Mouse (Mus musculus): ENCODE results near the gene Fads6. TPM values are rescaled to one million over a fixed set of nuclear protein-coding genes. Genes with fewer than 3 reads are reported as not detected.

Gene Fads6
- total RNA-seq, 2 experiments from 2014 or later = 2.2 to 2.4 TPM

DNA sequence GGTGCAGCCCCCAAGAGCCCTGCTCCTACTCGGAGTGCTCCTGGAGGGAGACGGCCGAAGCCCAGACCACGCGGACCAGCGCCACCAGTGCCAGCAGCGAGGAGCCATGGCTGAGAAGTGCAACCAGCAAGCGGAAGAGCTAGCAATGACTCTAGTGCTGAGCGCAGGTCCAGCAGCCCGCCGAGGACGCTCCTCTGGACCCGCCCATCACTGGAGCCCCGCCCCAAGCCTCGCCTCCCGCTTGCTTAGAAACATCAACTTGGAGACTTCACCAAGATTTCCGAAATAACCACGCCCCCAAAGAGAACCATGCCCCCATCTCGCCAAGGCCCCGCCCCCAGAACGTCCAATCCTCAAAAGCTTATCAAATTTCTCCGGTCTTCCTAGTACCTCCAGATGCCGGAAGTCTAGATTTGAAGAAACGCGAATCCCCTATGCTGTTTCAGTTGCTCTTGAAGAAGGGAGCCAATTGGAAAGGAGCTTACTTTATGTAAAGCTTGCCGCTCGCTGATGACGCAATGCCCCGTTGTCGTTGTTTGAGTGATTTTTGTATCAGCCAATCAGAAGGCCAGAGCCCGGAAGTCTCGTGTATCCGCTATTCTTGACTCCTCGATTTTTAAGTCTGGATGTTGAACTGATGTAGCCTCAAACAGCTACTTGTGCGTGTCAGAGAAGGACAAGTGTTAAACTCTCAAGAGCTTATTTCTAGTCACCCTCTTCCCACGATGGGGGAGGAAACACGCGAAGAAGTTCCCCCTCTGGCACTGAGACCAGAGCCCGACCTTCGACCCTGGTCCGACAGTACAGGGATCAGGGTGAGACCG, 20.5 kb downstream of the Fads6 start, which contains the start of gene Fdxr:
TSS of gene Fdxr (minus strand) at position 271 of the 824 bp plus-strand sequence.
- DNase-seq = peak; percentile 100

DNA sequence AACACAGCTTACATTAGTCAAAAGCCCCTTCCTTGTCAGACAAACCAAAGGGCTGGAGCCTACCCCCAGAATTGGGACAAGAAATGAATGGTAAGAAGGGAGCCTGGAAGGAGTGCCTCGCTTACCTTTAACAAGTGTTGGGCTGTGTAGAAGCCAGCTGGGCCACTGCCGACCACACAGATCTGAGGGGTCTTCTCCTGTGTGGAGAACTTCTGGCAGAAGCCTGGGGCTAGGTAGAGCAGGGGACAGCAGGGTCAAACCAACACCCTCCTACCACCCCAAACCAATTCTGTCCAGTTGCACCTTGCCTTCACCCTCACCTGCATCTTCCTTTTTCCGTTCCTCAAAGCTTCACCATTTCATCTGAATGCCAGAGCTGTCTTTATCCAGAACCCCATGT, 21.5 kb downstream of the Fads6 start:
- DNase-seq = no peak

DNA sequence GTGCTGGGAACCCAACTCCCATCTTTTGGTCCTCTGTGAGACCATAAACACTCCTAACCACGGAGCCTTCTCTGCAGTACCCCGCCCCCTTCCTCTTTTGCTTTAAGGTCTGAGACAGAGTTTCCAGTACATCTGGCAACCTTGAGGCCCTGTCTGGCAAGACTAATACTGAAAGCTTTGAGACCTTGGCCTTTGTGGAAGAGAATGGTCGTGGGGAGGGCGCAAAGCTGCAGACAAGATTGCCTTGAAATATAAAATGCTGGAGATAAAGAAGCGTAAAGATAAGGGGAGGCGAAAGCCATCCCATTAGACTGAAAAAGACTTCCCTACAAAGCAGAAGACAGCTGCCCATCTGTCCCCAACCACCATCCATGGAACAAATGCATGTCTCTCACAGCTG, 22.0 kb downstream of the Fads6 start:
- no peak for DNase-seq

DNA sequence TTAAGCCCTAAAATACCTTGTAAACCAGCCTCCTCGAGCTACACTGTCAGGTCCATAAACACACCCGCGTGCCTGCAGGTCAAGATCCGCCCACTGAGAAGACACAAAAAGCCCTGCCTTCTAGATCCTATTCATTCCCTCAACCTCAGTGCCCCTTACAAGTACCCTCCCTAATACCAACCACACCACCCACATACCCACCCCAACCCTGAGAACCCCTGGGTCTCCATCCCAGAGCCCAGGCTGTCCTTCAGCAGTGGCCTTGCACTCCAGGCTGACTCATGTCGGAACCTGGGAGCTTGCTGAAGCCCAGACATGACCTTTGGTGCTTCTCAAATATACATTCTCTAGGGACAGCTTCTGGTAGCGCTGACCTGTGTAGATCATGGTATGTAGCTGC, 22.7 kb downstream of the Fads6 start:
- no peak for DNase-seq

DNA sequence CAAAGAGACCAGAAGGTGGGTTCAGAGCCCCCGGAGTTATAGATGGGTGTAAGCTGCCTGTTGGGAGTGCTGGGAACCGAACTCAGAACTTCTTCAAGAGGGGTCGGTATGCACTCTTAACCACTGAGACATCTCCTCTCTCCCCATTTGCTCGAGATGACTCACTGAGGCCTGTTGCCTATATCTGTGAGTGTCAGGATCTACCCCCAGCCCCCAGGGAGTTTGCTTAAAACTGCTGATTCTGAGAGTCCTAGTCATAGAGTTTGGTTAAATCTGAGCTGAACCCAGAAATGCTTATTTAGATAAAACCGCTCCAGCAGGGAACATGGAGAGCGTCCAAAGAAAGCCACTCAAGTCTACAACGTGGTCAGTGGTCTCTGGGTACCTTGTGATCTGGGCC, 23.3 kb downstream of the Fads6 start:
- no peak for DNase-seq

DNA sequence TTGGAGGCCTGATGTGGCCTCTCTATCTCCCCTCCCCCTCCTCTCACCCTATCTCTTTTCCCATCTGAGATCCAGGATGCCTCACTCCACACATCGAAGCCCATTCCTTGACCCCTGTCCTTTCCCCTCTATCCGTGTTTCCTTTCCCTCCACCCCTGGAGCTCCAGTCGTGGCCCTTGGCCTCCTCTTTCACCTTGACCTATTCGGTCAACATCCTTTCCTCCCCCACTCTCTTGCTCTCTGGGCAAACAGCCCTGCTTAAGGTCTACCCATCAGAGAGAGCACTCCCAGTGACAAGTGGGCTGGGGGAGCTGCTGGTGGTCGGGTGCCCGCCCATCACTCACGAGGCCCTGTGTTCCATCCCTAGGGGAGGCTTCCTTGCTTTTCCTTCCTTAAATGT, 23.7 kb downstream of the Fads6 start:
- DNase-seq = no peak

DNA sequence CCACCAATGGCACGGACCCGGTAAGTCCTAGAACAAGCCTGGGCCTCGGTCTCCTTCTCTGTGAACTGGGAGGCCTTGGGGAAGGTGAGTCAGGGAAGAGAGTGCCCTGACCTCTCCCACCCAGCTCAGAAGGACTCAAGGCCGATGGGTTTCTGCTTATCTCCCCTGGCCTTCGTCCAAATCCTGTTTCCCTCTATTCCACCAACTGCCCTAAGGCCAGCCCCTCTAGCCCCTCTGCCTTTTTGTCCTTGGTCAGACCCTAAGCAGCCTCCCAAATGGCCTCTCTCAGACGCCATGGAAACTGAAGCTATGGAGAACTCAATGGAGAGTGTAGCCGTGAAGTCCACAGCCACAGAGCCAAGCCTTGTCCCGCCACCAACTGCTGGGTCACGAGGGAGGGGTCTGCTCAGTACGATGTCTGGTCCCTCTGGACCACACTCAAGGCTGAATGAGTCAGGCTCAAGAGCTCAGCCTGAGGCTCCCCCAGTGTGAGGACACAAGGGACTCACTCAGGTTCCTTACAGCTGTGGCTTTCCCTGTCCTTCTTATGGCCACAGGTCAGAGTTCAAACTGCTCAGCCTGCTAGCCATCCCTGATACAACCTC, 24.5 kb downstream of the Fads6 start:
- DNase-seq = no peak

DNA sequence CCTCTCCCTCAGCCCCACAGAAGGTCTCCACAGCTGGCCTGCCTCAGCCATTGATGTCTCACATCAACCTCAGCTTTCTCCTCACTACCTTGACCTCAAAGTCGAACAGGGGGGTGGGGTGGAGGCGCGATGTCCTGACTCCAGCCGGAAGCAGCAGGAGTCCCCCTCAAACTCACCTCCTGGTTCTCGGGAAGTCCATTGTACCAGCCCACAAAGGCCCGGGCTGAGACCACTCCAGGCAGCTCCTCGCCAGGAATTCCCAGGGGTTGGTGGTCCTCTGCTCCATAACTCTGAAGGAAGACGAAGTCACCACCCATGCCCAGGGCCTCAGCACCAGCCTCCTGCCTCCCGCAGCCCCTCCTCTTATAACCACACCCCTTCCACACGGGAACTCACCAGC, 26.0 kb downstream of the Fads6 start:
- DNase-seq = no peak

DNA sequence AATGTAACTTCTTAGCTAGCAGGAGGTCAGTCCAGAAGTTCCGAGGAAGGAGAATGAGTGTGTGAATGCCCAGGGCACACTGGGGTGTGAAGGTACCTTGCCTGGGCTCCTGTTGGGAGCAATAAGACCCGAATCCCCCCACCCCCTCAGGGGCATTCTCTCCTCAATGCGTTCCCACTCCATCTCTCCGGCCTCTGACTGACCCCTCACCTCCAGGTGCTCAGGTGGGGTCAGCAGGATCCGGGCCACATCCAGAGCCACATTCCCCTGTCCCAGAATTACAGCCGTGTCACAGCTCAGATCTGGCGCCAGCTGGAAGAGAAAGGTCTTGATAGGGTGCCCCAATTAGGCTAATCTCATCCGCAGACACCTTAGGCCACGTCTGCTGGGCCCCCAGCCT, 26.4 kb downstream of the Fads6 start:
- no peak for DNase-seq

DNA sequence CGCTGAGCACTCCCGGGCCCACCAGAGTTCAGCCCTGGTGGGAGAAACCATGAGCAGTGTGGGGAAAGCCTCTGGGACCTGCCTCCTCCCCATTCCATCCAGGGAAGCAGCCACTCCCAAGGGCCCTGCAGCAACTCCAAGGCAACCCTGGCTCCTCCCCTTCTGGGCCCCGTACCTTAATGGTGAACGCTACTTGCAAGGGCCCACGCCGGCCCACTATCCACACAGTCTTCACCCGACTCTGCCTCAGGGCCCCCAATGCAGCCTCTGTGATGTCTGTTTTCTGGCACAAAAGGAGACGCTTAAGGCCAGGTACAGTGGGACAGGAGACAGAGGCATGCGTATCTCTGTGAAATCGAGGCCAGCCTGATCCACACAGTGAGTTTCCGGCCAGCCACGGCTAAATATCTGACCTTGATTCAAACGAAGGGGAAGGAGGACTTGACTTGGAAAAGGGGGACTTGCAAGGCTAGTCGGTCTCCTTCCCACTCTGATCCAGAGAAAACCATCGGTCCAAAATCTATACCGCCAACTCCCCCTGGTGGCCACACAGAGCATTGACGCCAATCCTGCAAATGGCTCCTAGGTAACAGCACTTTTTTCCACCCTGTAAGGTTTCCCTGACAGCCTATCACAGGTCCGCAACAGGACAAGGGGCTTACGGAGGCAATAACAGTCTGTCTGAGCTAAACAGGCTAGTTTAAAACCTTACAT, 27.2 kb downstream of the Fads6 start:
- DNase-seq = peak; percentile 72 to 91

DNA sequence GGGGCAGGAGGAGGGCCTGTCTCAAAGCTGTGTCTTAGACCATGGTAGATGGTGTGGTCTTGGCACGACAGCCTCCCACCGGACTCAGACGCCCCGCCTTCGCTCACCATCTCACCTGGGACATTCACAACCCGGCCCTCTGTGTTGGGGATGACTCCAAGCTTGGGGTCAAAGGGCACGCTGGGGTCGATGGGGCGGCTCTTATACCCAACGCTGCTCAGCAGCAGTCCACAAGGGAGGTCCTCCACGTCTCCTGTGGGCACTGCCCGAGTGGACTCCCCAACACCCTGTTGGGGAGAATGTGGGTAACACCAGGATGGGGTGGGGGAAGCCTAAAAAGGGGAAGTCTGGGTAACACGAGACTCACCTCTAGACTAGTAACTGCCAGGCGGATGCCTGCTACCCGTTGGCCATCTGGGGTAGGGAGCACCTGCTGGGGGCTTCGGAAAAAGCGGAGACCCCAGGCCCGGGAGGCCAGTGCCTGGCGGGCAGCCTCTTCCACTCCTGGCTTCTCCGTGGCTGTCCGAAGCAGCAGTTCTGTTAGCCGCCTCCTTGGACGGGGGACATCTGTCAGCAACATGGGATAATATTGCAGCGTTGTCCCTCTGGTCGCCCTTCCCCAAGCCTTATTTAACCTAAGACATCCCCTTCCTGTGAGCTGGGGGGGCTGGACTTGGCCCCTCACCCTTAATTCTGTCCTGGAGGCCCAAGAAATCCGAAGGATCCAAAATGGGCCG, 28.0 kb downstream of the Fads6 start:
- DNase-seq = no peak

DNA sequence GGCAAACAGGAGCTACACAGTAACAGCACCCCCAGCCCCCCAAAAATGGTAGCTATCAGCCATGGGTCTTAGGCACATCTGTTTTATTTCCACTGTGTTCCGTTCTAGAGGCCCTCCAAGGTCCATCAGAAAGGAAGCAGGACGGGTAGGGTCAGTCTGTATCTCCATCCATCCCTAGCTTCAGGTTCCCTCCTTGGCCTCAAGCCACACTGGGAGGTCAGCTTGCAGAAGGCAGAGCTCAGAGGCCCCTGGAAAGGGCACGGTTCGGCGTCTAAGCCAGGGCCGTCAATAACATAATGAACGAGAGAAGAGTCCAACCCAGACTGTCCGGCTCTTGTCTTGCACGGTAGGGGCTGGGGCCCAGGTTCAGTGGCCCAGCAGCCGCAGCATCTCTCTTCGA, 29.5 kb downstream of the Fads6 start:
- no peak for DNase-seq

DNA sequence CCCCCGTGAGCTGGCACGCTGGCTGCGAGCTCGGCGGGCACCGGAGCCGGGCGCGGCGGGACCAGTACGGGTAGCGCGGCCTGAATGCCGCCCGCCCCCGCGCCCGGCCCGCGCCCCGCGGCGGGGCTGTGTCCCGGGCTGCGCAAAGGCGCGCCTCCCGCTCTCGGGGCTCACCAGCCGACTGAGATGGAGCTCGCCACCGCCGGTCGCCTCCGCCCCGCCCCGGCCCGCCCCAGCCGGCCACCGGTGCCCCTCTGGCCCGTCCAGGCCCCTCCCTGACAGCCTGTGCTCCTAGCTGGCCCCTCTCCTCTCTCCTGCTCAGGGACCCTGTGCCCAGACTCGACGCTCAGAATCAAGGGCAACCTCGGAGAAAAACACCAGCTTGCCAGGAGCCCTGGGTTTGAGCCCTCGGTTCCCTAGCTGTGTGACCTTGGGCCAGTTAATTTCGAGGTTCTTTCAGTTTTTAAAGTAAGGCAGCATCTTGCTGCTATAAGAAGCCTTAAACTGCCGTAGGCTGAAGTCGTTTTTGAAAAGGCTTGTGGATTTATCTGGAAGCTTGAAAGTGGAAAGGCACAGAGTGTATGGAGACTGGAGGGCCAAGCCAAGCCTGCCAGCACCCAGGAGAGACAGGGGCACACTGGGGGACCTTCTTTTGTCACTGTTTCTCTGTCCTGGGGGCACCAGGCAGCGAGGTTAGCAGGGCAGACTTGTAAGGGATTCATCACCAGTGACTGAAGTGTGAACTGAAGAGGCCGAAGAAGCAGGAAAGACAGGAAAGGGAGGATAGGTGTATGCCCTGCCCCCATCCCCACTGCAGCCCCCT, 30.2 kb downstream of the Fads6 start, which contains the start of gene Grin2c:
TSS of gene Grin2c (minus strand) at position 183 of the 823 bp plus-strand sequence.
- no peak for DNase-seq

DNA sequence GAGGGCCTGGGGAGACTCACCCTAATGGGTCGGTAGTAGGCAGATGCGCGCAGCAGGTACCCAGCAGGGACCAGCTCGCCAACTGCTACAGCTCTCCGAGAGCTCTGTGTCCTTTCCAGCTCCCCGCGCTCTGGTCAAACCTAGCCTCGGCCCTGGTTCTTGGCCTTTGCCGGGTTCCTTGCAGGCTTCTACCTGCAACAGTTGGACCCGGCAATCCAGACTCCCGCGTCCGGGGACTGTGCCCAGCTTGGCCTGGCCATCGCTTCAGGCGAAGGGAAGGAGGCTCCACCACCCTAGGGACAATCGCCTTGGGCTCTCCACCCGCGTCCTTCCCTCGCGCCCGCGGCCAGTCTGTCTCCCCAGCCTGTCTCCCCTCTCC, 31.1 kb downstream of the Fads6 start:
- DNase-seq = no peak

DNA sequence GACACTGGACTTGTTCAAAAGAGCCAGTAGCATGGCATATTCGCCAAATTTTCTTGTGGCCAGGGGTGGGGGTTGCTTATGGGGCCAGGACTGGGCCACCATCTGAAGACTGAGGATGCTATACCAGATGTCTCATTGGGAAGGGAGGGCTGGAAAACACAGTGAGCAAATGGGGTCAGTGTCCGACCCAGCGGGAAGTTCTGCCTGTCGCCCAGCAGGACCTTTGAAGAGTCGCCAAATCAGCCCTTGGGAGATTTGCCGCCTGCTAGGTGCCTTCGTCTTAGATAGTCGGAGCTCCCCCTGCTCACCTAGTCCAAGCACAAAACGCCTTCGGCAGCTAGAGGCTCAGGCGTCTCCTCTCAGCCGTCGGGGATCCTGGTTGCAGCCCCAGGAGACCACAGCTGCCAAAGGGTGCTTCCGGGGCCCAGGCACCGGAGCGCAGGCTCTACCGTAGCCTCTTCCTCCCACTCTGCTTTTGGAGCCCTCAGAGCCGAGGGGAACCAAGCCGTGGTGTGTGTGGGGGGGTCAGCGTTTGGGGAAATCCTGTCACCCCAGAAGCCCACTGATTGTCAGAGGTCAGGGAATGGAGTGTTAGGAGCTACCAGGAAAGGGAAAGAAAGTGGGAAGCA, 31.6 kb downstream of the Fads6 start:
- no peak for DNase-seq

DNA sequence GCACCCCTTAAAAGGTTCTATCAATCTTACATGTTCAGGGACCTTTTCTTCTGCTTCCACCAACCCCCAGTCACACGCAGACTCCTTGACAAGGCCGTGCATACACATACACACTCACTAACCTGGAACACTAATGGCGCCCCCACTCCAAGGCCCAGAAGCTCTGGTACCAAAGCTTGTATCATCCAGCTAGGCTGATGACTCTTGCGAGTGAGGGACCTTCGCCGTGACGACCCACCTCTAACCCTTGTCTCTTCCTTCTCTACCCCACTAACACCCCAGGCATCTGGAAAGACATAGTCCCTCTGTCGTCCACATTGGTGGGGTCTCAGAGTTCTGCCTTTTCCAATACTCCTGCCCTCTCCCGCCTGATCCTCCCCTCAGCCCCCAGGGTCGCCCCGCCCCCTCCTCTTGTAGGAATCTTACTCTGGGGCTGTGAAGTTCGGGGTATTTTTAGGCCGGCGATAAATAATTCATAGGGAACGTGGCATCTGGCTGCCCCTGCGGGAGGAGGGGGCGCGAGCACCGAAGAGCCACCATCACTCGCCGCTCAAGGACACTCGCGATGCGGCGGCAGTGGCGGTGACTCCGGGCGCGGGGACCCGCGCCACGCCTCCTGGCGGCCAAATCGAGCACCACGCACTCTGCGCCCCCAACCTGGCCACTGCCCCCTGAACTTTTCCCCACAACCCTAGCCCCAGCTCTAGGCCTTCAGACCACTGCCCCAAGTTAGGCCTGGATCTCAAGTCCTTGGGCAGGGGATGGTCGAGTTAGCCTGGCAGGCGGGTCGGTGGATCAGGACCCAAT, 32.4 kb downstream of the Fads6 start:
- DNase-seq = no peak

DNA sequence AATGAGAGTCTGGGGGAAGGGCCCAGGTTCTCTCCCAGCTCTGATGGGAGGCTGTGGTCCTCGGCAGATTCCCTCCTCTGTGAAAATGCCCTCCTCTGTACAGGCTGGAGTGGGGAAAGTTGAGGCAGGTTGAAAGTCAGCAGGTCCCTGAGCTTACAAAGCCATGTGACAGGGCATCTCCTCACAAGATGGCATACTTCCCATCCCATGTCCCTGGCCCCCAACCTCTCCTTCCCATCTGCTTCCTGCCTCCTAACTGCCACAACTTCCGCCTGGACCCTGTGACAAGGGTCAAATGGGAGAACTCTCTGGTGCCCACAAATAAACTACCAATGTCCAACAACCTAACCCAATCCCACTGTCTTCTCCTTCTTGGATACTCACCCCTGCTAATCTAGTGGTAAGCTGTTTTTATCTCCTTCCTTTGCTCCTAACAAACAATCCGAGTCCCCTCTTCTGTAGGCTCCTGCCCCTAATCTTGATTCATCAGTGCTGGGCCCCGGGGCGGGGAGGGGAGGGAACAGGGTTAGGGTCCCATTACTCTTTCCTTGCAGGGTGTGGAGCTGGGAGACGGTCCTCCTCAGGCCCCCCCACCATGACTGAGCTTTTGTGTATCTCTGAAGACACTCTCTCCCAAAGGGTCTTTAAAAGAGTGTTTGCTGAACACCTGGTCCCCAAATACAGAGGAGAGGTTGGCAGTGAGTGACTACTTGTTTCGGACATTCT, 33.2 kb downstream of the Fads6 start:
- no peak for DNase-seq

DNA sequence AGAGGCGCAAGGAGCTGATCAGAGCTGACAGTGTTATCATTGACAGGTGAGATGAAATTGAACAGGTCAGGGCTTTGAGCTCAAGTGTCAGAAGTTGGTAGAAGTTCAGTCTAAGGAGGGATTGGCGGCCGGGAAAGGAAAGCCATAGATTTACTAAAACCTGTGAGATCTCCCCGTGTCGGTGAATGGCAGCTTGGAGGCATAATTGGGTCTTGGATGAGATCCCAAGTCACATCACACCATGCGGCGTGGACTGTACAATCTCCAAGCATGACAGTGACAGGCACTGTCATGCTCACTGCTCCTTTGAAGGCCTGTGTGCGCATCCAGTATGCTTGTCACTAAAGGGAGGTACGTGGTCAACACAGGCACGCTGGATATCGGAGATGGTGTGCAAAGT, 34.5 kb downstream of the Fads6 start:
- DNase-seq = no peak

DNA sequence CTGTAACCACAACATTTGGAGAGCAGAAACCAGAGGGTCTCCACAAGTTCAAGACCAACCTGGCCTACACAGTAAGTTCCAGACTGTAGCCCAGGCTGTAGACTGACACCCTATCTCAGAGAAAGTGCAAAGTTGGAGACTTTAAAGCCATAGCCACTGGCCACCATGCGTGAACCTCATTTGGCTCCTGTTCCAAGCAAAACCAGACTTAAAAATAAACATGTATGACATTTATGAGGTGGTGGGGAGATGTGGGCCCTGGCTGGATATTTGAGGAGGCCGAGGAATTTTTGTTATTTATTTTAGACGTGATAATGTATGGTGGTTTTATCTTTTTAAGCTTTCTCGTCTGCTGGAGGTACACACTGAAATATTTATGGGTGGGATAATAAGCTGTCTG, 38.3 kb downstream of the Fads6 start:
- no peak for DNase-seq
